Mouse (Mus musculus) embryonic facial prominence, embryonic 11.5 days (tissue): ENCODE results near the gene Gm42674. TPM values are rescaled to one million over a fixed set of nuclear protein-coding genes. Genes with fewer than 3 reads are reported as not detected.

ENCODE experiments used
- ATAC-seq: fragments of 200-750 bp; cut with Nextera tagmentation; replicated peaks from 2 replicates; pipeline ENCODE4 v1.8.0; 2017; ENCODE audit warnings: low read depth; ENCODE audit not compliant: insufficient number of reproducible peaks, low FRiP score, low TSS enrichment
- DNase-seq: peaks from one replicate; pipeline ENCODE4 v3.0.0-alpha.2; 2015; ENCODE audit warnings: low spot score
- H3K27ac ChIP-seq: fragments of 300-500 bp; sonication (generic); replicated peaks from 2 replicates; pipeline ENCODE4 v1.5.1; 2014; ENCODE audit warnings: mild to moderate bottlenecking, low read depth, low read length, control low read depth
- H3K27me3 ChIP-seq: fragments of 300-500 bp; sonication (generic); 2 replicates; pipeline ENCODE4 v1.6.1; 2014; ENCODE audit warnings: mild to moderate bottlenecking, low read length, moderate library complexity, mixed read lengths; ENCODE audit not compliant: control insufficient read depth, insufficient read depth
- H3K36me3 ChIP-seq: fragments of 300-500 bp; sonication (generic); replicated peaks from 2 replicates; pipeline ENCODE4 v1.6.1; 2014; ENCODE audit warnings: low read depth, mild to moderate bottlenecking, low read length, moderate library complexity, mixed read lengths; ENCODE audit not compliant: control insufficient read depth, insufficient read depth
- H3K4me1 ChIP-seq: fragments of 300-500 bp; sonication (generic); 2 replicates; pipeline ENCODE4 v1.6.1; 2014; ENCODE audit warnings: low read length, mixed read lengths; ENCODE audit not compliant: control insufficient read depth, insufficient read depth
- H3K4me2 ChIP-seq: fragments of 300-500 bp; sonication (generic); 2 replicates; pipeline ENCODE4 v1.6.1; 2014; ENCODE audit warnings: low read depth, mild to moderate bottlenecking, control low read depth, low read length, moderate library complexity
- H3K4me3 ChIP-seq: fragments of 300-500 bp; sonication (generic); 2 replicates; pipeline ENCODE4 v1.5.1; 2014; ENCODE audit warnings: low read depth, low read length, control low read depth
- H3K9ac ChIP-seq: fragments of 300-500 bp; sonication (generic); replicated peaks from 2 replicates; pipeline ENCODE4 v1.6.1; 2014; ENCODE audit warnings: mild to moderate bottlenecking, control low read depth, low read length
- H3K9me3 ChIP-seq: fragments of 300-500 bp; sonication (generic); replicated peaks from 2 replicates; pipeline ENCODE4 v1.6.1; 2016; ENCODE audit warnings: mild to moderate bottlenecking, low read length, inconsistent platforms, mixed read lengths; ENCODE audit not compliant: control insufficient read depth
- WGBS: fragments of 180-500 bp; shearing (Covaris S2); extraction: QIAGEN DNeasy Blood & Tissue Kit; methylation state at CpG from one replicate; pipeline ENCODE4 v1.1.7; 2014; 5-methylcytosine and 5-hydroxymethylcytosine counted together
- polyA plus RNA-seq: library from polyadenylated mRNA; unstranded; fragments of >200 nt; fragmentation: Nextera tagmentation; extraction: Ambion mirVana; gene quantifications from 2 replicates; pipeline ENCODE4 v1.2.1, GENCODE M21; 2014

Gm42674 gene
- polyA plus RNA-seq, 1 experiment from 2014 or later: not detected

GRCm38 (mm10) chr3:90608223-90608622 is 6.5 kb downstream of the Gm42674 start, which contains the start of gene S100a5:
S100a5 (plus strand) TSS chr3:90608523.
- Histone ChIP-seq H3K36me3 (no peaks in the 10 kb centered on the region), H3K4me2 (no peak within 1 kb of the TSS), H3K4me3 (no peak within 1 kb of the TSS), H3K4me1 (no peaks in the 10 kb centered on the region; the same call in 1 of the 2 replicates), H3K9me3 (no peaks in the 10 kb centered on the region), H3K27me3 (no peaks in the 10 kb centered on the region), H3K27ac (no peak within 1 kb of the TSS), H3K9ac (no peak within 1 kb of the TSS)
- WGBS: 59% methylated on average over 3 of the region's 3 CpGs
- DNase-seq: no peak
- ATAC-seq: no peak

GRCm38 (mm10) chr3:90609102-90609501 is 7.4 kb downstream of the Gm42674 start:
- no peak overlapping the region for H3K4me2 ChIP-seq
- H3K9me3 ChIP-seq: no peaks in the 10 kb centered on the region
- no peak overlapping the region for H3K27ac ChIP-seq
- no peaks in the 10 kb centered on the region for H3K36me3 ChIP-seq
- no peaks in the 10 kb centered on the region for H3K27me3 ChIP-seq
- no peak for DNase-seq
- no peak overlapping the region for H3K9ac ChIP-seq
- no peak overlapping the region for H3K4me3 ChIP-seq
- H3K4me1 ChIP-seq: no peaks in the 10 kb centered on the region; the same call in 1 of the 2 replicates
- no peak for ATAC-seq

- Histone ChIP-seq H3K27ac (no peak overlapping the region), H3K27me3 (no peaks in the 10 kb centered on the region), H3K36me3 (no peaks in the 10 kb centered on the region), H3K4me2 (no peak overlapping the region), H3K9ac (no peak overlapping the region), H3K4me1 (no peaks in the 10 kb centered on the region), H3K4me3 (no peak overlapping the region), H3K9me3 (no peaks in the 10 kb centered on the region)
- 87% methylated on average over 3 of the region's 3 CpGs for WGBS
- DNase-seq (no peak), ATAC-seq (no peak)
Measured at GRCm38 (mm10) chr3:90611494-90611893, 9.8 kb downstream of the Gm42674 start.

- DNase-seq (no peak), ATAC-seq (no peak)
- H3K9me3 ChIP-seq: no peaks in the 10 kb centered on the region
- H3K4me2 ChIP-seq: no peak overlapping the region
- no peaks in the 10 kb centered on the region for H3K36me3 ChIP-seq
- H3K4me3 ChIP-seq: no peak overlapping the region
- H3K27ac ChIP-seq: no peak overlapping the region
- WGBS: 66% methylated on average over 4 of the region's 4 CpGs
- no peaks in the 10 kb centered on the region for H3K27me3 ChIP-seq
- H3K4me1 ChIP-seq: no peaks in the 10 kb centered on the region
- no peak overlapping the region for H3K9ac ChIP-seq
Measured at GRCm38 (mm10) chr3:90612061-90612460, 10.4 kb downstream of the Gm42674 start.

- Histone ChIP-seq H3K27me3 (no peaks in the 10 kb centered on the region), H3K36me3 (no peaks in the 10 kb centered on the region), H3K4me2 (peak within 1 kb of the TSS; percentile 66), H3K4me3 (peak within 1 kb of the TSS; percentile 25), H3K27ac (no peak within 1 kb of the TSS), H3K4me1 (no peaks in the 10 kb centered on the region), H3K9ac (peak within 1 kb of the TSS; percentile 49), H3K9me3 (no peaks in the 10 kb centered on the region)
- ATAC-seq (peak; percentile 57; the same call in 1 of the 2 replicates), DNase-seq (peak; percentile 79)
- 0% methylated on average over 23 of the region's 23 CpGs for WGBS
Measured at GRCm38 (mm10) chr3:90612728-90613291, 11.1 kb downstream of the Gm42674 start, which contains the start of gene S100a6. S100a6 (plus strand) TSS chr3:90612882.

GRCm38 (mm10) chr3:90613461-90614147 is 11.9 kb downstream of the Gm42674 start:
- no peak for ATAC-seq
- no peaks in the 10 kb centered on the region for H3K36me3 ChIP-seq
- 55% methylated on average over 7 of the region's 7 CpGs for WGBS
- no peaks in the 10 kb centered on the region for H3K27me3 ChIP-seq
- peak overlapping the region; percentile 25; the same call in 1 of the 2 replicates for H3K4me3 ChIP-seq
- no peak overlapping the region for H3K27ac ChIP-seq
- no peak for DNase-seq
- peak overlapping the region; percentile 66 for H3K4me2 ChIP-seq
- no peaks in the 10 kb centered on the region for H3K9me3 ChIP-seq
- H3K9ac ChIP-seq: peak overlapping the region; percentile 49
- no peaks in the 10 kb centered on the region for H3K4me1 ChIP-seq

GRCm38 (mm10) chr3:90614148-90614530 is 12.4 kb downstream of the Gm42674 start:
- Histone ChIP-seq H3K27me3 (no peaks in the 10 kb centered on the region), H3K27ac (no peak overlapping the region), H3K4me1 (no peaks in the 10 kb centered on the region), H3K36me3 (no peaks in the 10 kb centered on the region), H3K4me3 (no peak overlapping the region), H3K4me2 (no peak overlapping the region), H3K9ac (no peak overlapping the region), H3K9me3 (no peaks in the 10 kb centered on the region)
- no peak for DNase-seq
- whole genome bisulfite sequencing: 87% methylated on average over 6 of the region's 6 CpGs
- no peak for ATAC-seq

GRCm38 (mm10) chr3:90614611-90615251 is 13.0 kb downstream of the Gm42674 start:
- 0 out of 2 replicates have a peak, but pooled peaks have one; percentile 4 for ATAC-seq

More at GRCm38 (mm10) chr3:90614611-90615251, 13.0 kb downstream of the Gm42674 start:
- Histone ChIP-seq H3K4me2 (no peak overlapping the region), H3K36me3 (no peaks in the 10 kb centered on the region), H3K9ac (no peak overlapping the region), H3K9me3 (no peaks in the 10 kb centered on the region), H3K27ac (no peak overlapping the region), H3K4me1 (no peaks in the 10 kb centered on the region), H3K4me3 (no peak overlapping the region), H3K27me3 (no peaks in the 10 kb centered on the region)
- 84% methylated on average over 11 of the region's 11 CpGs for WGBS
- DNase-seq: no peak
